Mouse (Mus musculus) regulatory T cell (primary cell): ENCODE results near the gene Mag.

ENCODE experiments used
- in situ Hi-C: fragments of 300-600 bp; cut with MboI, MseI; formaldehyde crosslinking; loops from one replicate; pipeline ENCODE4 v1.15.1; 2025; ENCODE audit warnings: high pct_unique_total_duplicates

Mag gene

DNA sequence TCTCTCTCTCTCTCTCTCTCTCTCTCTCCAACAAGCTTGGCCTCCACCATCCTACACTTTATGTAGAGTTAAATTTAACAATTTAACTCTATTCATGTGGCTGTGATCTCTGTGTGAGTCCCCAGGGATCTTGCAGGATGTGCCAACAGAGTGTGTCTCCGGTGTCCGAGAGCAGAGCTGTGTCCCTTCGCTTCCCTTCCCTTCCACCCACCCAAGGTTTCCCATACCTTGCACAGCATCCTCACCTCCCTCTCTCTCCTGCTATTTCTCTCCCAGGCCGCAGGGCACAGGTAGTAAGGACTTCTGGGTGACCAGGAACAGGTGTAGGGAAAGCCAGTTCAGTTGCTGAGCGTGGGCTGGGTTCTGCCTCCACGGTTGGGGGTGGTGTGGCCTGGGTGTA is 35.7 kb downstream of the Mag start:
- in situ Hi-C loops: no loop called here

DNA sequence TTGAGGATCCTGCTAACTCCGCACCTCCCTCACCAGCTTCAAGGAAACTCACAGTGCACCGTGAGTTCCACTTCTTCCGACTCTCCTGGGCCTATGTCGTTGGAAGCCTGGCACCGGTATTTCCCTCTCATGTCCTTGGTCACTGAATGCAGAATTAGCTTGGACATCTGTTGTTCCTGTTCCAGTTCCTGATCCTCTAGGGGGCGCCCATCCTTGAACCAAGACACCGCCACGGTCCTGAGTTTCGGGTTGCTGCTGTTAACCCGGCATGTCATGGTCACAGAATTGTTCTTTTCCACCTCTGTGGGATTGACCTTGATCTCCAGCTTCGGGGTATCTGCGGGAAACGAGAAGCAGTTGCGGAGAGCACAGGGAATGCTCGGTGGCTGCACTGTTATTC is 41.6 kb downstream of the Mag start:
- in situ Hi-C loops: no loop called here

DNA sequence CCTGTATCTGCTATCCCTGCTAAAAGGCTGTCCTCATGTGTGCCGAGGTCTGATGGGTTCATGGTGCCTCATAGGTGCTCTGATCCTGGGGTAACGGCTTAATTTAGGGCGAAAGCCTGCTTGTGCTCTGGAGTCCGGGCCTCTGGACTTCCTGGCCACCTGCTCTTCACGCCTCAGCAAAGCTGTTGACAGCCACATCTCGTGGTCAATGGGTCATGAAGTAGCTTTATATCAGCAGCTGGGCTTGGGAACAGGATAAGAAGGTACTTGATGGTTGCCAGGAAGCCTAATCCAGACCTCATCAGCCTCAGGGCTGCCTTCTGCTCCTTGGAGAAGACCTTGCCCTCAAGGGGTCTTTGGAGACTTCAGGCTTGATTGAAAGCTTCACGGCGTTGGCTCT is 51.3 kb downstream of the Mag start:
- in situ Hi-C loops: no loop called here

DNA sequence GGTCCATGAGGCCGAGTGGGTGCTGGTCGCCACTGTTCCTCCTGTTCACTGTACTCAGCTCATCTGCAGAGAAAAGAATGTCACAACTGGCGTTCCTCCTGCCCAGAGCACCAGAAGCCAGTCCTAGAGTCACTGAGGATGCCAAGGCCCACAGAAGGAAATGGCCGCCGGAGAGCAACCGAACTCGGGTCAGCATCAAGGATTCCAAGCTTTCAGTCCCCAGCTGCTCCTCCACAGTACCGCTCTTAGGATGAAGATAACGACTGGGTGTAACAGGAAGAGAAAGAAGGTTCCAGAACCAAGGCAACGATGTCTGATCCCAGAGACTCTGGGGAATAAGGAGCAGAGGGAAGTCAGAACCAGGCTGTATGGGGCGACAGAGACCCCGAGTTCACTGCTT is 53.2 kb downstream of the Mag start, which contains the start of gene Ffar1:
TSS of gene Ffar1 (minus strand) at position 101 of the 400 bp plus-strand sequence.
- in situ Hi-C loops: no loop called here

DNA sequence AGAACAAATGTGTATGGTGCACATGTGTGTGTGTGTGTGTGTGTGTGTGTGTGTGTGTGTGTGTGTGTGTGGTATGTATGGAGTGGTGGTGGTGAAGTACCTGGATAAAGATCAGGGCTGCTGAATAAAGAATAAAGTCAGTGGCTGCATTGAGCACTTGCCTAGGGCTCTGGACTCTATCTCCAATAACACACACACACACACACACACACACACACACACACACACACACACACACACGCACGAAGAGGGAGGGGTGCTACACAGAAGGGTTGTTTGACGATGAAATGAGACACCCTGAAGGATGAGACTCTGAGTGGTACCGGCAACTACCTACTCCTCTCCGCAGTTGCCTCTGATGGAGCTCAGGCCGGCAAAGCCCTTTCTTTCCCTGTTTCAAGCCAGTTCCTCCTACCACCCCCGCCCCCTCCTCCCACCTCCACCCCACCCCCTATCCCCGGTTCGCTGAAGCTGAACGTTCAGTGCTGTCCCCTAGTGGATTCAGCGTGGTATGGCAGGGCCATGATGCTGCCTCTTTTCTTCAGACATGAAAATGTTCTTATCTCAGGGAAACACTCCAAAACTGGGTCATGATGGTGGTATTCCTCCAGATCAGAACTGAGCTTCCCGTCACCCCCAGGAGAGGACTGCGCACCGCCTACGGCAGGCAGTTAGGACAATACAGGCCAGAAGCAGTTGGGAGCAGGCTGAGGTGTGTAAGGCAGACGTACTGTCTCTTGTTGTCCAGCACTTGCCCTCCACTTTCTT is 54.9 kb downstream of the Mag start:
- in situ Hi-C loops: no loop called here

DNA sequence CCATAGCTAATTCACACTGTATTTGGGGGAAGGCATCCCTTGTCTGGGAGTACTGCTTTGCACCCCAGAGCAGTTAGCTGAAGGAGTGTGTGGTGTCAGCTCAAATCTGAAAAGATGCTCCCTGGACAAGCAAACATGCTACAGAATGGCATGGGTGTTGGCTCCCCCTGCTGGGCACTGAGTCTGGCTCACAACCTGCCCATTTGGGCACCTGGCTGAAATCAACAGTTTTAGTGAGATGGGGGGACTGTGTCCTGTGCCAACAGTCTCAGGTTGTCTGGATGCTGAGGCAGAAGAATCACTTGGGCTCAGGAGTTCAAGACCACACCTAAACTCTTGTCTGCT is 55.4 kb downstream of the Mag start:
- in situ Hi-C loops: no loop called here

DNA sequence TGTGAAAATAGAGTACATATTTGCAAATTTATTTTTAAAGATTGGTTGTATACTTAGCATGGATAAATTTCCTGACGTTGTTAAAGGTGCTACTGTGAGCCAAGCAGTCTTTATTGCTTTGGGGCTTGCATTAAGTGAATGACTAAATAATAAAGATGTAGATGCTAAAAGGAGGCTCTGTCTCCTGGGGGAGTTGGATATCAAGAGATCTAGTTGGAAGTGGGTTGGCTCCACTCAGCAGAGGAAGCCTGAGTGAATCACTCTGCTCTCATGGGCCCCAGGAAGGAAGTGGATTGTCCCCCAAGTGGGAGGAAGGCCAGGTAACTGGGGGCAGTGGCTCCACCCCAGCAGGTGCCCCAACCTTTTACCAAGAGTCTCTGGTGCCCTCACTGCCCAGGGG is 56.9 kb downstream of the Mag start:
- in situ Hi-C loops: no loop called here

DNA sequence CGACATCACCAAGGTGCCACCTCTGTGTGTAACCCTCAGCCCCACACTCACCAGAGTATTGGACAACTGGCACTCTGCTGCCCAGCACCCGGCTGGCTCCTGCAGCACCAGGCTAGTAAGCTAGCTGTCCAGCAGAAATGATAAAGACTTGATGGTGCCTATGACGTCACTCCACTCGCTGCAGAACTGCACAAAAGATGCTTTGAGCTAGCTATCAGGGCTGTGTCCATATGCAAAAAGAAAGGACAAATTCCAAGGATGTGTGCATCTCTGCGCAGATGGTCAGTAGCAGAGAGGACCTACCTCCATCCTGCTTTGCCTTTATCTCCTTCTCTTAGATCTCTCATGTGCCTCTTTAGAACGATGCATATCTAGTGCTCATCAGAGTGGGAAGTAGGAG is 58.6 kb downstream of the Mag start, which contains the start of gene Ffar3:
TSS of gene Ffar3 (minus strand) at position 101 of the 400 bp plus-strand sequence.
- in situ Hi-C loops: no loop called here

DNA sequence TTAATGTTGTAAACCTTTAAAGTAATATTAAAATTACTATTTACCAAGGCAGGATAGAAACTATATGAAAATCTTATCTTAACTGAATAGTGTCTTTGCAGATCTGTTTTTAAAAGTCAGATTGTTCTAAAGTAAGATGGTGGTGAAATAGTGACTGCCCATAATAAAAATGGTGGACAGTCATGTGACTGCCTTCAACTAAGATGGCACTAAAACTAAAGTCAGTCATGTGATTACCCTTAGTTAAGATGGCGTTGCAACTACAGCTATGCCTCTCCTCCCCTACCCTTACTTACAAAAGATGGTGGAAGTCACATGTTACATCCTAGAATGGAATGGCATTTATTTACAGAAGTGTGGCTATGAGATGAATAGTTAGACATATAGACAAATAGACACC is 63.3 kb downstream of the Mag start:
- in situ Hi-C loops: no loop called here
